Mouse (Mus musculus): ENCODE measurements at regions not wholly inside any gene's neighbourhood (a gene's known extent, or its start where the extent isn't known, plus 50 kb on each side); places are given as distances from the start of the nearest gene placed in this dataset.

DNA sequence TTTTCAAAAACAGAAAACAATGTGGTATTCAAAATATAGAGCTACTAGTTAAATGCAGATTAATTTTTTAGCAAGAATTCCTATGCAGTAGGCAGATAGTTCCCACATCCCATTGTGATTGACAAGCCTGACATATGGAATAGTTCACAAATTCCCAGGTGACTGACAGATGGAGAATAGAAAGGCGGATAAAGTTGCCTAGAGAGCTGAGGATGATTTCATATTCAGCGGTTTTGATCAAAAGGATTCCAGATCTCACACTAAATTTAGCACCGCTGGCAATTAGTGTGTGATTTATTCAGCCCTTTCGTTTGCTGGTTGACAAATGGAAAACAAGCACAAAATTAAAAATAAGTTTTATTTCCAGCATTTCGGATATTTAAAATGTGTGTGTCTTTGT lies 714.0 kb upstream of the Pou3f3 start:
- TF ChIP-seq CTCF (IDR thresholded peaks at IDR 0.05) (no peak), POLR2A (IDR thresholded peaks at IDR 0.05; ENCODE audit: insufficient read depth, low read depth, low read length) (no peak), EP300 (IDR thresholded peaks at IDR 0.05; ENCODE audit: insufficient read depth, low read depth, low read length) (no peak)

Measured in heart, adult 2 months (tissue).